Comparison of ENCODE assay signal across 12 mouse cellular contexts in the genomic region with DNA sequence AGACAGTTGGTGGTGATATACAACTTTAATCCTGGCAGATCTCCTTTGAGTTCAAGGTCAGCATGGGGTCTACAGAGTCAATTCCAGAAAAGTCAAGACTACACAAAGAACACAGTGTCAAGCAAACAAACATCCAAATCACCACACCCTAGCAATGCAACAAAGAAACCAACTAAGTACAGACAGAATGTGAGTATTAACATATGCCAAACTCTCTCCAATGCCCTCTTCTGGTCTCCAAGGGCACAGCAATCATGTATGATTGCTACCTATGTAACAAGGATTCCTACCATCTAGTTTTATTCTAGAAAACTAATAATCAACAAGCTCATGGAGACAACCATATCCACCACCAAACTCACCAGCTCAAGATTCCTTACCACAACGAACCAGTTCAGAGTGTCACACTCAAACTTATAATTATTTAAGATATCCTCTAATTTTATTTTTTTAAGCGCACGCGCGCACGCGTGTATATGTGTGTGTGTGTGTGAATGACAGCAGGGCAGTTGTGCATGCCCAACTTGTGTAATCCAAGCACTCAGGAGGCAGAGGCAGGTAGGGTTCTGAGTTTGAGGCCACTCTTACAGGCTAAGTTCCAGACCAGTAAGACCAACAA. TPM values are rescaled to one million over a fixed set of nuclear protein-coding genes. Genes with fewer than 3 reads are reported as not detected.
DNase-seq lines count a peak whose midpoint lies in the region; ATAC-seq lines count a peak whose summit lies in the region.
"Had no signal": no experiment of that assay in that cellular context is flagged by ENCODE, and none has a peak within 500 bp of the region (broad histone marks: within the 10 kb centered on the region; RNA-seq: fewer than 3 reads in every experiment).

No protein-coding gene starts in this region.

- no peaks in the 10 kb centered on the region for H3K9me3 ChIP-seq in liver, embryonic 12.5 days (replicated peaks)
- H3K9me3 ChIP-seq: limb, embryonic 13.5 days had no signal

- H3K36me3 ChIP-seq in liver, embryonic 12.5 days, result peaks cover 43% of the 10 kb centered on the region

- H3K4me1 ChIP-seq in liver, embryonic 12.5 days, result peaks cover 36% of the 10 kb centered on the region

- H3K9ac ChIP-seq in liver, embryonic 12.5 days, result 0 out of 2 replicates have a peak overlapping the region, but pooled peaks have one; percentile 6
- H3K9ac ChIP-seq: limb, embryonic 13.5 days had no signal

- no peak overlapping the region for H3K4me3 ChIP-seq in liver, embryonic 12.5 days
- H3K4me3 ChIP-seq: limb, embryonic 13.5 days had no signal

- no peak overlapping the region for H3K27ac ChIP-seq in liver, embryonic 12.5 days
- H3K27ac ChIP-seq: limb, embryonic 13.5 days had no signal

- WGBS in liver, embryonic 12.5 days (ENCODE audit: insufficient replicate concordance), result 96% methylated on average over 7 of the region's 7 CpGs

- peak; percentile 17 for DNase-seq in kidney, postnatal 14 days
- no peak for DNase-seq in kidney, adult 8-10 months
- peak; percentile 76 for DNase-seq in 416B (ENCODE audit: low read depth)
- DNase-seq in B cell, adult 2 months, result peak; percentile 41 to 54
- DNase-seq in c-Kit-positive CD71-positive TER-119-positive erythroid progenitor cells, embryonic 14.5 days (ENCODE audit: low spot score), result no peak
- no peak for DNase-seq in yolk sac, embryonic 10.5 days (ENCODE audit: low spot score)
- DNase-seq in urinary bladder, postnatal 36 days (ENCODE audit: low spot score in 2 of 2), result no peak
- DNase-seq: adrenal gland, adult 8-10 months had no signal

- H3K4me2 ChIP-seq in liver, embryonic 12.5 days, result peak overlapping the region; percentile 24
- H3K4me2 ChIP-seq: limb, embryonic 13.5 days had no signal

- ATAC-seq in liver, embryonic 12.5 days, result no peak

- H3K27me3 ChIP-seq in liver, embryonic 12.5 days (replicated peaks), result peaks cover 10% of the 10 kb centered on the region
- H3K27me3 ChIP-seq: limb, embryonic 13.5 days had no signal

RNA-seq across cellular contexts. Expression of a gene that starts 3.1 kb away (rescaled TPM):
- polyA plus RNA-seq in liver, embryonic 12.5 days (2016; fragmentation: Nextera tagmentation; extraction: Ambion mirVana), result 232 and 235 TPM in 2 replicates

RNA-seq across cellular contexts. Expression of a gene that starts 10.6 kb away (rescaled TPM):
- 19.6 and 21.8 TPM in 2 replicates for polyA plus RNA-seq in liver, embryonic 12.5 days (2016; fragmentation: Nextera tagmentation; extraction: Ambion mirVana)

RNA-seq across cellular contexts. Expression of a gene that starts 14.7 kb away (rescaled TPM):
- not detected in 2 replicates for polyA plus RNA-seq in liver, embryonic 12.5 days (2016; fragmentation: Nextera tagmentation; extraction: Ambion mirVana)
- polyA plus RNA-seq: forebrain, embryonic 11.5 days; heart, embryonic 16.5 days had no signal

RNA-seq across cellular contexts. Expression of a gene that starts 25.5 kb away (rescaled TPM):
- polyA plus RNA-seq in liver, embryonic 12.5 days (2016; fragmentation: Nextera tagmentation; extraction: Ambion mirVana), result not detected in 2 replicates
- polyA plus RNA-seq: forebrain, embryonic 11.5 days; heart, embryonic 16.5 days had no signal

RNA-seq across cellular contexts. Expression of a gene that starts 56.6 kb away (rescaled TPM):
- polyA plus RNA-seq in liver, embryonic 12.5 days (2016; fragmentation: Nextera tagmentation; extraction: Ambion mirVana), result 94.9 and 98.7 TPM in 2 replicates

Comparison
In these comparisons a context has a peak if more than half of its experiments do, and no peak if none do; other contexts are left out.
1. DNase-seq: peak in kidney, postnatal 14 days (single experiment), 416B (single experiment) and B cell, adult 2 months (2 of 2); none in kidney, adult 8-10 months (0 of 2), c-Kit-positive CD71-positive TER-119-positive erythroid progenitor cells, embryonic 14.5 days (single experiment), yolk sac, embryonic 10.5 days (single experiment) and urinary bladder, postnatal 36 days (0 of 2).